Mouse (Mus musculus) CH12.LX (cell line): ENCODE measurements around the gene Erbb4. TPM values are rescaled to one million over a fixed set of nuclear protein-coding genes. Genes with fewer than 3 reads are reported as not detected.

ENCODE experiments used
- DNase-seq: peaks from one replicate; pipeline ENCODE4 v3.0.0-alpha.2; 2013; ENCODE audit errors: extremely low read depth
- H3K27ac ChIP-seq: 2 replicates; pipeline ENCODE4 v1.5.1; 2012; ENCODE audit warnings: low read depth, mild to moderate bottlenecking, control low read depth, moderate library complexity; ENCODE audit not compliant: insufficient read depth
- H3K27me3 ChIP-seq: replicated peaks from 2 replicates; pipeline ENCODE3; 2012; ENCODE audit warnings: inconsistent platforms
- H3K36me3 ChIP-seq, 2 experiments: replicated peaks in 1 of 2; 2 replicates each; pipeline versions ENCODE3 to v1.6.1; 2012; ENCODE audit warnings: inconsistent platforms in 1 of 2, low read length in 1 of 2, mild to moderate bottlenecking in 1 of 2, mixed read lengths in 1 of 2, moderate library complexity in 1 of 2; ENCODE audit not compliant: control insufficient read depth in 1 of 2, insufficient read depth in 1 of 2
- H3K4me1 ChIP-seq, 2 experiments: 2 replicates each; pipeline ENCODE4 v1.6.1; 2012; ENCODE audit warnings: inconsistent platforms in 1 of 2, moderate library complexity in 1 of 2; ENCODE audit not compliant: insufficient read depth in 2 of 2, control insufficient read depth in 1 of 2
- H3K4me2 ChIP-seq: 2 replicates; pipeline ENCODE4 v1.6.1; 2012; ENCODE audit warnings: low read depth, mild to moderate bottlenecking, control low read depth; ENCODE audit not compliant: poor library complexity, insufficient read depth, severe bottlenecking
- H3K4me3 ChIP-seq, 3 experiments: fragments of 150-350 bp in 1 of 3; sonication (generic) in 1 of 3; replicated peaks in 1 of 3; 2 replicates each; pipeline versions ENCODE3 to v1.5.1; 2011 to 2012; ENCODE audit warnings: low read depth in 2 of 3, low read length in 2 of 3, mild to moderate bottlenecking in 2 of 3, moderate library complexity in 2 of 3, control low read depth in 1 of 3, improper control_type of control experiment in 1 of 3, inconsistent platforms in 1 of 3, mixed read lengths in 1 of 3; ENCODE audit not compliant: poor library complexity in 1 of 3
- H3K79me2 ChIP-seq: replicated peaks from 2 replicates; pipeline ENCODE4 v1.6.1; 2012; ENCODE audit warnings: mild to moderate bottlenecking, moderate library complexity; ENCODE audit not compliant: control insufficient read depth, poor library complexity, insufficient read depth, severe bottlenecking; ENCODE audit errors: extremely low read depth
- H3K9ac ChIP-seq: 2 replicates; pipeline ENCODE4 v1.6.1; 2012; ENCODE audit warnings: low read depth, mild to moderate bottlenecking, control low read depth, moderate library complexity; ENCODE audit not compliant: insufficient read depth
- H3K9me3 ChIP-seq: replicated peaks from 2 replicates; pipeline ENCODE3; 2012; ENCODE audit warnings: low read length, inconsistent platforms, mixed read lengths
- BHLHE40 ChIP-seq: IDR thresholded peaks from 2 replicates; pipeline ENCODE4 v1.6.1; 2011; ENCODE audit warnings: mild to moderate bottlenecking, low read depth, low read length, improper control_type of control experiment
- CHD2 ChIP-seq: IDR thresholded peaks from 2 replicates; pipeline ENCODE4 v1.6.1; 2011; ENCODE audit warnings: low read length, improper control_type of control experiment
- ELF1 ChIP-seq: IDR thresholded peaks from 2 replicates; pipeline ENCODE4 v1.6.1; 2014; ENCODE audit warnings: low read depth, mild to moderate bottlenecking, inconsistent platforms, low read length, improper control_type of control experiment
- GABPA ChIP-seq: IDR thresholded peaks from 2 replicates; pipeline ENCODE4 v1.6.1; 2012; ENCODE audit warnings: low read depth, low read length, improper control_type of control experiment, inconsistent platforms; ENCODE audit not compliant: insufficient replicate concordance
- HCFC1 ChIP-seq: IDR thresholded peaks from 2 replicates; pipeline ENCODE4 v1.6.1; 2012; ENCODE audit warnings: low read depth, mild to moderate bottlenecking, inconsistent platforms, low read length, improper control_type of control experiment
- JUN ChIP-seq: IDR thresholded peaks from 2 replicates; pipeline ENCODE4 v1.6.1; 2011; ENCODE audit warnings: low read depth, mild to moderate bottlenecking, low read length, improper control_type of control experiment, moderate library complexity; ENCODE audit not compliant: insufficient read depth
- JUND ChIP-seq: conservative IDR thresholded peaks from 2 replicates; pipeline ENCODE4 v1.6.1; 2011; ENCODE audit warnings: low read depth, low read length, improper control_type of control experiment
- MAFK ChIP-seq: IDR thresholded peaks from 2 replicates; pipeline ENCODE4 v1.6.1; 2011; ENCODE audit warnings: low read length, improper control_type of control experiment; ENCODE audit not compliant: insufficient replicate concordance
- MAZ ChIP-seq: IDR thresholded peaks from 2 replicates; pipeline ENCODE4 v1.6.1; 2012; ENCODE audit warnings: low read depth, mild to moderate bottlenecking, inconsistent platforms, low read length, improper control_type of control experiment, moderate library complexity
- MEF2A ChIP-seq: IDR thresholded peaks from 2 replicates; pipeline ENCODE4 v1.6.1; 2014; ENCODE audit warnings: low read depth, mild to moderate bottlenecking, inconsistent platforms, low read length, improper control_type of control experiment, borderline replicate concordance
- MXI1 ChIP-seq: IDR thresholded peaks from 2 replicates; pipeline ENCODE4 v1.6.1; 2011; ENCODE audit warnings: mild to moderate bottlenecking, low read depth, low read length, improper control_type of control experiment
- NELFE ChIP-seq: IDR thresholded peaks from 2 replicates; pipeline ENCODE4 v1.6.1; 2011; ENCODE audit warnings: low read depth, low read length, improper control_type of control experiment
- POLR2A ChIP-seq: IDR thresholded peaks from 2 replicates; pipeline ENCODE4 v1.6.1; 2011; ENCODE audit warnings: low read depth, mild to moderate bottlenecking, improper control_type of control experiment, low read length
- POLR2AphosphoS2 ChIP-seq: IDR thresholded peaks from 2 replicates; pipeline ENCODE4 v1.6.1; 2011; ENCODE audit warnings: low read depth, low read length, improper control_type of control experiment
- RAD21 ChIP-seq: IDR thresholded peaks from 2 replicates; pipeline ENCODE4 v1.6.1; 2011; ENCODE audit warnings: low read depth, mild to moderate bottlenecking, low read length, improper control_type of control experiment, moderate library complexity
- RCOR1 ChIP-seq: conservative IDR thresholded peaks from 2 replicates; pipeline ENCODE4 v1.6.1; 2012; ENCODE audit warnings: low read depth, mild to moderate bottlenecking, inconsistent platforms, low read length, improper control_type of control experiment
- SIN3A ChIP-seq: IDR thresholded peaks from 2 replicates; pipeline ENCODE4 v1.6.1; 2012; ENCODE audit warnings: low read length, improper control_type of control experiment, inconsistent platforms
- SMC3 ChIP-seq: IDR thresholded peaks from 2 replicates; pipeline ENCODE4 v1.6.1; 2011; ENCODE audit warnings: low read depth, low read length, improper control_type of control experiment
- TBP ChIP-seq: conservative IDR thresholded peaks from 2 replicates; pipeline ENCODE4 v1.6.1; 2011; ENCODE audit warnings: low read depth, low read length, improper control_type of control experiment
- UBTF ChIP-seq: IDR thresholded peaks from 2 replicates; pipeline ENCODE4 v1.6.1; 2012; ENCODE audit warnings: low read depth, mild to moderate bottlenecking, inconsistent platforms, low read length, improper control_type of control experiment, moderate library complexity
- USF1 ChIP-seq: IDR thresholded peaks from 2 replicates; pipeline ENCODE4 v1.6.1; 2014; ENCODE audit warnings: low read depth, mild to moderate bottlenecking, inconsistent platforms, low read length, improper control_type of control experiment
- ZC3H11A ChIP-seq: IDR thresholded peaks from 2 replicates; pipeline ENCODE4 v1.6.1; 2012; ENCODE audit warnings: low read depth, mild to moderate bottlenecking, inconsistent platforms, low read length, improper control_type of control experiment
- ZMIZ1 ChIP-seq: IDR thresholded peaks from 2 replicates; pipeline ENCODE4 v1.6.1; 2012; ENCODE audit warnings: low read depth, mild to moderate bottlenecking, inconsistent platforms, low read length, improper control_type of control experiment
- dilution Hi-C: fragments of 300-500 bp; cut with MboI; formaldehyde crosslinking; loops from 2 replicates; pipeline ENCODE4 v1.14.3; 2020; ENCODE audit warnings: low sequenced_read_pairs; ENCODE audit not compliant: extremely low pct_unique_long_range_greater_than_20kb, extremely low pct_ligation_motif_present
- in situ Hi-C: fragments of 300-500 bp; cut with MboI; formaldehyde crosslinking; loops from 3 replicates; pipeline ENCODE4 v1.14.3; 2019; ENCODE audit warnings: low sequenced_read_pairs, low pct_ligation_motif_present, low pct_unique_long_range_greater_than_20kb, mixed read lengths
- polyA plus RNA-seq: library from polyadenylated mRNA; unstranded; fragments of >175 nt; gene quantifications from 2 replicates; pipeline ENCODE4 v1.2.1, GENCODE M21; 2012; ENCODE audit warnings: low read depth; ENCODE audit not compliant: insufficient read length
- total RNA-seq, 2 experiments: library from RNA; depleted of rRNA; stranded (reverse); fragments of 300-350 nt in 1 of 2; fragments of >200 nt in 1 of 2; gene quantifications; 2 replicates each; pipeline ENCODE4 v1.2.3; 2012 to 2014

Erbb4 gene
- total and polyA plus RNA-seq, 3 experiments, result not detected

DNA sequence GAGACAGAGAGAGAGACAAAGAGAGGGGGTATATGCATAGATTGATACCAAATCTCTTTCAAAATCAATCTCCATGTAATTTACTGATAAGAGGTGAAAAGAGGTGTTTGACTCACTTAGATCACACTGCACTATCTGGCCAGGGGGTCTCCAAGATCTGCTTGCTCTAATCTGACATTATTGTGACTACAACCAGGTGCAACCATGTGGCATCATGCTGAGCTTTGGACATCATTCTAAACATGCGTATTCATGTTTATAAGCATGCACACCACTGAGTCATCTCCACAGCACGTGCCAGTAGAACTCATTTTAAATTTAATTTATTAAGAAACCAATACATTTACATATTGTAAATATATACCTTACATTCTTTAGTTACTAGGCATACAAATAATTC lies 247.5 kb downstream of the Erbb4 start:
- in situ Hi-C loops (no loop called here), dilution Hi-C loops (no loop called here)
- H3K79me2 ChIP-seq, result no peaks in the 10 kb centered on the region
- no peaks in the 10 kb centered on the region for H3K27me3 ChIP-seq
- H3K9ac ChIP-seq, result no peak overlapping the region
- DNase-seq, result no peak
- H3K27ac ChIP-seq, result no peak overlapping the region
- no peak overlapping the region for H3K4me2 ChIP-seq
- no peak for TF ChIP-seq MEF2A
- no peak for TF ChIP-seq POLR2AphosphoS2
- TF ChIP-seq RAD21, result no peak
- TF ChIP-seq USF1, result no peak
- no peak for TF ChIP-seq CHD2
- TF ChIP-seq ELF1, result no peak
- peaks cover 7% of the 10 kb centered on the region for H3K9me3 ChIP-seq
- no peaks in the 10 kb centered on the region for H3K36me3 ChIP-seq
- no peaks in the 10 kb centered on the region for H3K4me1 ChIP-seq
- H3K4me3 ChIP-seq, result no peak overlapping the region

DNA sequence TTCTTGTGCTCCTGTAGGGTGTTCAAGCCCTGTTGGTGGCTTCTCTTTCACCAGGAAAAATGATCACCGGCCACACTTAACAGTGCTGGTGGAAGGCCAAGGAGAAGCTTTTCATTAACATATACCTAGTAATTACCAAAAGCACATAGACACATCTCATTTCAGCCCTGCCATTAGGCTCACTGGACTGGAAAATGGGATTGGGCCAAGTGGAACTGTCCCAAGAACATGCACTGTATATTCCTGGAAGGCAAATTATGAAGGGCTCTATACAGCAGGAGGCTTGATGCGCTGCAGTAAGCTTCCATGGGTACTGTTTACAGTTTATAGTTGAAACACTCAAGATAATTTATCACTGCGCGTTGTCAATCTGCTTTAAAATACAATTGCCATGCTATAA lies 248.4 kb downstream of the Erbb4 start:
- H3K9ac ChIP-seq, result no peak overlapping the region
- peaks cover 7% of the 10 kb centered on the region for H3K9me3 ChIP-seq
- no peak for TF ChIP-seq MXI1
- no peak for TF ChIP-seq ZC3H11A
- no peak for TF ChIP-seq MAZ
- no peak for TF ChIP-seq HCFC1
- TF ChIP-seq RAD21, result no peak
- TF ChIP-seq SMC3, result no peak
- TF ChIP-seq JUN, result no peak
- no peak for TF ChIP-seq NELFE
- no peak for TF ChIP-seq UBTF
- TF ChIP-seq MAFK, result no peak
- no peak for TF ChIP-seq POLR2A
- no peak for TF ChIP-seq TBP
- TF ChIP-seq RCOR1, result no peak
- no peak for TF ChIP-seq BHLHE40
- TF ChIP-seq SIN3A, result no peak
- no peak for TF ChIP-seq ELF1
- TF ChIP-seq JUND, result no peak
- TF ChIP-seq GABPA, result no peak
- no peak for TF ChIP-seq ZMIZ1
- H3K79me2 ChIP-seq, result no peaks in the 10 kb centered on the region
- no peak overlapping the region for H3K27ac ChIP-seq
- no peaks in the 10 kb centered on the region for H3K36me3 ChIP-seq
- no peaks in the 10 kb centered on the region for H3K27me3 ChIP-seq
- in situ Hi-C loops, result no loop called here
- DNase-seq, result no peak
- no peak overlapping the region for H3K4me3 ChIP-seq
- dilution Hi-C loops, result no loop called here
- H3K4me1 ChIP-seq, result no peaks in the 10 kb centered on the region
- H3K4me2 ChIP-seq, result no peak overlapping the region
